Mouse (Mus musculus) myocyte (in vitro differentiated cells): ENCODE data around the gene Gpr22.

ENCODE experiments used
- E2F4 ChIP-seq: IDR thresholded peaks from one replicate; pipeline ENCODE4 v1.6.1; 2011; ENCODE audit warnings: mild to moderate bottlenecking, control low read depth, moderate library complexity; ENCODE audit not compliant: insufficient read depth
- MYOD1 ChIP-seq, 3 experiments: IDR thresholded peaks; one replicate each; pipeline ENCODE4 v1.6.1; 2011; ENCODE audit warnings: control low read depth in 2 of 3, low read depth in 2 of 3, mild to moderate bottlenecking in 2 of 3, moderate library complexity in 1 of 3; ENCODE audit not compliant: insufficient read length in 2 of 3, control insufficient read depth in 1 of 3
- POLR2A ChIP-seq: IDR thresholded peaks from one replicate; pipeline ENCODE4 v1.6.1; 2011; ENCODE audit warnings: low read depth, mild to moderate bottlenecking, control low read depth, moderate library complexity; ENCODE audit not compliant: insufficient read length

GRCm38 (mm10) chr12:31706168-31706567, 7.6 kb downstream of the Gpr22 start:
- TF ChIP-seq E2F4 = no peak
- no peak for TF ChIP-seq MYOD1 (IDR thresholded peaks at IDR 0.05; ENCODE audit: control insufficient read depth in 1 of 3, insufficient read length in 2 of 3, low read depth in 2 of 3)
- no peak for TF ChIP-seq POLR2A
